Mouse (Mus musculus) right cerebral cortex, postnatal 10 days (tissue): ENCODE measurements around the gene Taar8b.
"Not testable (repeated sequence)": the region's sequence is repeated elsewhere in the genome, so short reads cannot be mapped to it uniquely, and the experiment has no call there.

Experiments used
- DNase-seq, 2 experiments: peaks; one replicate each; pipeline ENCODE4 v3.0.0; 2021; ENCODE audit warnings: low spot score in 2 of 2

Taar8b gene

GRCm38 (mm10) chr10:24092194-24092593 lies at the start of gene Taar8b:
Gene Taar8b (minus strand): TSS chr10:24092294.
- DNase-seq = no peak

GRCm38 (mm10) chr10:24138623-24139261 lies 46.6 kb upstream of the Taar8b start:
- no peak for DNase-seq

- DNase-seq = no peak
These were observed 42.1 kb upstream of the Taar8b start for GRCm38 (mm10) chr10:24134071-24134645.

GRCm38 (mm10) chr10:24133132-24133531 lies 41.0 kb upstream of the Taar8b start:
- DNase-seq = no peak

GRCm38 (mm10) chr10:24132273-24132672 lies 40.2 kb upstream of the Taar8b start:
- DNase-seq = no peak

- peak; percentile 74 to 78 for DNase-seq
These were observed 39.6 kb upstream of the Taar8b start for GRCm38 (mm10) chr10:24131451-24132262.

GRCm38 (mm10) chr10:24111116-24111778 lies 19.2 kb upstream of the Taar8b start:
- peak in 1 of 2 experiments; percentile 30 for DNase-seq

- not testable (repeated sequence) for DNase-seq
These were observed 17.3 kb upstream of the Taar8b start, which contains the start of gene Taar9 for GRCm38 (mm10) chr10:24109434-24109833. Gene Taar9 (minus strand): TSS chr10:24109534.

GRCm38 (mm10) chr10:24108236-24108635 lies 16.1 kb upstream of the Taar8b start:
- DNase-seq = no peak

- DNase-seq = no peak
These were observed 15.7 kb upstream of the Taar8b start for GRCm38 (mm10) chr10:24107747-24108146.

GRCm38 (mm10) chr10:24103299-24103698 lies 11.2 kb upstream of the Taar8b start:
- not testable (repeated sequence) for DNase-seq

GRCm38 (mm10) chr10:24101812-24102211 lies 9.7 kb upstream of the Taar8b start, which contains the start of gene Taar8c:
Gene Taar8c (minus strand): TSS chr10:24101912.
- not testable (repeated sequence) for DNase-seq

- DNase-seq = not testable (repeated sequence)
These were observed 4.9 kb upstream of the Taar8b start for GRCm38 (mm10) chr10:24097010-24097409.

- DNase-seq = no peak
These were observed 4.9 kb downstream of the Taar8b start for GRCm38 (mm10) chr10:24087168-24087567.

- no peak for DNase-seq
These were observed 5.5 kb downstream of the Taar8b start for GRCm38 (mm10) chr10:24086555-24086954.

- no peak for DNase-seq
These were observed 6.2 kb downstream of the Taar8b start for GRCm38 (mm10) chr10:24085936-24086335.

- DNase-seq = peak; percentile 39 to 59
These were observed 11.9 kb downstream of the Taar8b start for GRCm38 (mm10) chr10:24080166-24080565.

GRCm38 (mm10) chr10:24076200-24076599 lies 15.9 kb downstream of the Taar8b start, which contains the start of gene Taar8a:
Gene Taar8a (plus strand): TSS chr10:24076500.
- not testable (repeated sequence) for DNase-seq

GRCm38 (mm10) chr10:24074751-24075150 lies 17.3 kb downstream of the Taar8b start:
- not testable (repeated sequence) for DNase-seq

GRCm38 (mm10) chr10:24058986-24059385 lies 33.1 kb downstream of the Taar8b start:
- DNase-seq = no peak

GRCm38 (mm10) chr10:24052039-24052438 lies 40.1 kb downstream of the Taar8b start:
- no peak for DNase-seq

GRCm38 (mm10) chr10:24049210-24049609 lies 42.9 kb downstream of the Taar8b start, which contains the start of gene Taar7f:
Gene Taar7f (plus strand): TSS chr10:24049510.
- no peak for DNase-seq
